Mouse (Mus musculus): Measurements from ENCODE around the gene Ubtf.

DNA sequence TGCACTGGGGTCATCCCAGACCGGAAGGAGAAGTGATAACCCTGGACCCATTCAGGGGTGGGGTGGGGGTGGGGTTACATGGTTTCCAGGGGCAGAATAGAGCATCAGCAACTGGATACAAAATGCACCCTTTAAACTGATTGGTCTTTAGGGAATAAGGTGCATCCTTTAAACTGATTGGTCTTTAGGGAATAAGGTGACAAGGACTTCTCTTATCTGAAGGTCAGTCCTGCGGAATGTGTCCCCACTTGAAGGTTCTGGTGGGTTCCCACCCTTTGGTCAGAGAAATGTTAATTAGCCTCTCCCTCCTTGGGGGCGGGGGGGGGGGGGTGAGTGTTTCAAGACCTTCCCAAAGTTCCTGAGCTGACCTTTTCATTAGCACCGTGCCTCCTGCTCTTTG lies 12.3 kb upstream of the Ubtf start:
- TF ChIP-seq CTCF (conservative IDR thresholded peaks at IDR 0.05; ENCODE audit: low read length) (no peak), NANOG (IDR thresholded peaks at IDR 0.05; ENCODE audit: borderline replicate concordance, low read length) (no peak)
